Mouse (Mus musculus) mature B cell (primary cell): ENCODE data around the gene Fam163b.

Experiments
- in situ Hi-C: fragments of 300-500 bp; cut with MboI; formaldehyde crosslinking; loops from 2 replicates; pipeline ENCODE4 v1.14.3; 2019

The Fam163b gene

DNA sequence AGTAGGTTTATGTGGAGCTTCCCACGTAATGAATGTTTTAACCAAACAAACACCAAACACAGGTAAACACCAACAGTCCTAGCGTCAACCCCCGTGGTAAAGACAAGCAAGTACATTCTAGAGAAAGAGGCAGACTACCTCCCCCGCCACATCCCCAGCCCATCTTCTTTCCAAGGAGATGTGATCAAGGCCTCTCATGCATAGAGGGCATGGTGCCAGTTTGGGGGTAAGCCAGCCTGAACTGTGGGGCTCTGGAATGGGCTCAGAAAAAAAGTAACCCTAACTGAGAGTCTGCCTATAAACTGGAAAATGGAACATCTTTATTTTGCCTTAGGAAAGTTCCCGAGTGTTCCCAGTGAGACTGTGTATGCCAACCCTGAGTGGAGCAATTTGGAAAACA, 6.4 kb downstream of the Fam163b start:
- in situ Hi-C loops = no loop called here

DNA sequence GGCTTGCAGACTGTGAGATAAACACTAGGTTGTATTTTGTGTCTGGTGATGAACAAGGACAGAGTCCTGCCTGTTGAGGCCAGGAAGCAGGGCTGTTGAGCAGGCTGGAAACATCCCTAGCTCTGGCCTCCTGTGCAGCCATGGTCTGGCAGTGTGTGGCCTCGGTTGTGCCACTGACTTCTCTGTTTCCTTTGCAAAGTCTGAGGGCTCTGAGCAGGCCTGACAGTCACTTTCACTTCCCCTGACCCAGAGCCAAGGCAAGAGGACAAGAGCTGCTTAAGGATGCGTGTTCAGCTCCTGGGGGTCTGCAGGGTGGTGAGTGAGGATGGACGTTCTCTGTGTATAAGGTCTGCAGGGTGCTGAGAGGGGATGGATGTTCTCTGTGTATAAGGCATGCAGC, 13.3 kb downstream of the Fam163b start:
- in situ Hi-C loops = no loop called here

DNA sequence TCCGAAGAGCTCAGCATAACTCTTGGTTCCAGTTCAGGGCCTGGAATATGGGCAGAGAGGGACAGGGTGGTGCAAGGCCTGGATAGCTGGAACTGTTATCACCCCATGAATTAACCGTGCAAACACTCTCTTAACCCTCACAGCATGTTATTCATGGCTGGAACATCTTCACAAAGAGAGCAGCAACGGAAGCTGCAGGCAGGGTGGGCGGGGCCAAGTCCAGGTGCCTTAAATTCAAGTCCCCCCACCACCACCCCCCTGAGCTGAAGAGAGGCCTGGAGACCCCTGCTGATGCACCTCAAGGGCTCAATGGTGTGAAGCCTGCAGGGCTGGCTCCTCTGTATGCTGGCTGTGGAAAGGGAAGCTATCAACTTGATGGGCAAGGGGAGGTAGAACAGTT, 15.8 kb downstream of the Fam163b start:
- in situ Hi-C loops = no loop called here

DNA sequence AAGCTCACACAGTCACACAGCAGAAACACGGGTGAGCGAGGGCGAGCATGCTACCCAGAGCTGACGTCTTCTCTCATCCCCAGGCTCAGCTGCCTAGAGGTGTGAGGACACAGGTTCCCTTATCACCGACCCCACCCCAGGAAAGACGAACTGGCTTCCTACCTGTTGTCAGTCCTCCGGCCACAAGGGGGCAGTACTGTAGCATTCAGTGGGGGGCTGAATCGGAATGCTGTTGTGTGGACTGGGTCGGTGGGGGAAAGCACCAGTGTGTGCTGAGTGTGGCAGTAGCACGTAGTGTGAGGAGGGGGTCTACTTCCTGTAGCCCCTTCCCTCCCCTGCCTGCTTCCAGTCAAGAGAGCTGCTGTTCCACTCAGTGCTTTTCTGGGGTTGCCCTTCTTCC, 16.3 kb downstream of the Fam163b start:
- in situ Hi-C loops = no loop called here

DNA sequence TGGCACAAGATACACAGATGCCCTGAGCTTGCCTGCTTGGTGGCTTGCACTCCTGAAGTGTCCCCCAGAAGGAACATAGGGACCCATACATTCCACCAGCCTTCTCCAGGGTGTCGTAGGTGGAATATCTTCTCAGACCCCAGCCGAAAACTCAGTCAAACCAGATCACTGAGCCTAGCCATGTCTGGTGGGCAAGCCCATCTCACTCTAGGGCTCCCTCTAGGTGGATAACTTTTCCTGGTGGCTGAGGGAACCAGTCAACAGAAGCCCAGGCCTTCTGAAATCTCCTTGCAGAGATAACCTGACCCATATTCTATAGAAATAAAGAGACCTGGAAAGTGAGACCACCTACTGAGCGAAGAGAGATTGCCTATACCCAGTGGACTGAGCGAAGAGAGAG, 19.2 kb downstream of the Fam163b start:
- in situ Hi-C loops = no loop called here

DNA sequence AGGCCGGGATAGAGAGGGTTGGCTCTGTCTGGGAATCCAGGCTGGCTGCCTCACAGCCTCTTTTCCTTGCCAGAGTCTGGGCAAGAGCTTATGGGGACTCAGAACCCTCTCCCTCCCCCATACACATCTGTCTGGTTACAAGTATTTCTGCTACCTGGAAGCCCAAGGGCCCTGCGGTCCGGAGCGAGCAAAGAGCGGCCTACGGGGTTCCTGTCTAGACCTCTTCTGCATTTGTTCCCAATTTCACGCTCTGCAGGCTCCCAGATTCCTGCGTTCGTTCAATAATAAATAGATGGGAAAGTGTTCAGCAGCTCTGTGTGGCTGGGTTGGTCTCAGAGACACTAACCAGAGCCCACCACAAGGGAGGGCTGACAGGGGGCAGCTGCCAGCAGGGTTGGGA, 19.7 kb downstream of the Fam163b start:
- in situ Hi-C loops = no loop called here

DNA sequence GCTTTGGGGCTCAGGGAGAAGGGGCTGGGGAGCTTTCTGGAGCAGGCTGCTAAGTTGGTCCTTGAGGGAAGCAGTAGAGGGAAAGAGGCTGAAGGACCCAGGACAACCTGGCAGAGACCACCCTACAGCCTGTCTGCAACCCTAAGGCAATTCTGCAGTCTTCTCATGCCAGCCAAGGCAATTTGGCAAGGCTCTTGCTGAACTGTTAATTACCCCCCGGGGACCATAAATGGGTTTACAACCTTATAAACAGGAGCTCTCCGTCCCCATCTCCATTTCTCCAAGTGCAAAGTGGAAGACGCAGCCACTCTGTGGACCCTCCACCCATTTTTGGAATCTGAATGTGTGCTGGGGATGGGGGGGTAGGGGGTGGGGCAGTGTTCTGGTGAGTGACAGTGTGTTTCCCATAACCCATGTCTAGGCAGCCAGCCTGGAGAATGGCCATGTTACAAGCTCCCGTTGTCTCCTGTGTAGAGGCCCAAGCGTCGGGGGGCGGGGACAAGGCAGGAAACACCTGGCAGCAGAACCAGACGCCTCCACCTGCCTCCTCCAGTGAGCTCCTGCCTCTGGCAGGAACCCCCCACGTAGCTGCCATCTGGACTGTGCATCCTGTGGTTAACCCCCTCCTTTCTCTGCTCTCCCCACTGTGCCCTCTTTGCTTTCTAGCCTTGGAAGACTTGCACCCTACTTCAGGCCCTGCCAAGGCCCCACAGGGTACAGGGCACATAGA, 20.5 kb downstream of the Fam163b start:
- in situ Hi-C loops = no loop called here

DNA sequence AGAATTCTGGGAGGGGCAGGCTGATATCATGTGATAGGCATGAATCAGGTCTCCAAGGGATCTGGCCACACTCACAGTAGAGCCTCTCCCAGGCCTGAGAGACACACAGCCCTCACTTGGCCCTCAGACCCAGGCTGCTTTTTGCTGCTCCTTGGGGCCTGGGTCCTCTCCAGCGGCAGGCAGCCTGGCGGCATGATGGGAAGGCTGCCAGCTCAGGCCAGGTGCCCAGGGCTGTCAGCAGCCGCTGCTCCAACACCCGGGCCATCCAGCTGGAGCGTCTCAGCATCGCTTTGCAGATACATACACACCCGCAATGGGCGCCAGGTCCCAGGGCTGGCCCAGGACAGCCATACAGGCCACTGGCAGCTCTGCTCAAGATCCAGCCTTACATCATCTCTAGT, 22.1 kb downstream of the Fam163b start:
- in situ Hi-C loops = no loop called here

DNA sequence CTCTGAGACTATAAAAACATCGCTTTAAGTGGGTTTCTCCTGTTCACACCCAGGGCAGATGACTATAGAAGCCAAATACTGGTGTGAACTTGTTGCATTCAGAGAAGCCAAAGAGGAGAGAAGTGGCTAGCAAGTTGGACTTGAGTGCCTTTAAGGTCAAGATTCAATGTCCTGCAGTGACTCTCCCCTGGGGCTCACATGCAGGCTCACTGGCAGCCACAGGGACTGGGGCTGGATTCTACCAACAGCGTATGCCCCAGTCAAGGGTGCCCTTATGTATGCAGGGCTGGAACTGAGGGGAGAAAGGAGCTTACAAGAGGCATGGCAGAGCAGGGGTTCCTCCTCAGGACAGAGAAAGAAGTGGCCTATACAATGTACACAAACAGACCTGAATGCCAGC, 22.5 kb downstream of the Fam163b start:
- in situ Hi-C loops = no loop called here

DNA sequence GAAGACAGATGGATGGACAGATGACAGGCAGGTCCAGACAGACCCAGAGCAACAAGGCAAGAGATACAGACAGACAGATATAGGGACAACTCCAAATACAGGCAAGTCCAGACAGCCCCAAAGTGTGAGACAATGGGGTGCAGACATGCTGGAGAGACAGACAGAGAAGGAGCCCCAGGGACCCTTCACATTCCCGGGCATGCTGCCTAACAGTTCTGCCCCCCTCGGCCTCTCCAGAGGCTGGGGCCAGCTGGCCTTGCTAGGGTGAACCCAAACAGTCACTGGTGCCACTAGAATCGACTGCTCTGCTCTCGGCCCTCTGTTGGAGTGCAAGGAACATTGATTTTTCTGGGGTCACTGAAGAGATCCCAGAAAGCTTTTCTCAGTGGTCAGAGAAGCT, 23.8 kb downstream of the Fam163b start:
- in situ Hi-C loops = no loop called here

DNA sequence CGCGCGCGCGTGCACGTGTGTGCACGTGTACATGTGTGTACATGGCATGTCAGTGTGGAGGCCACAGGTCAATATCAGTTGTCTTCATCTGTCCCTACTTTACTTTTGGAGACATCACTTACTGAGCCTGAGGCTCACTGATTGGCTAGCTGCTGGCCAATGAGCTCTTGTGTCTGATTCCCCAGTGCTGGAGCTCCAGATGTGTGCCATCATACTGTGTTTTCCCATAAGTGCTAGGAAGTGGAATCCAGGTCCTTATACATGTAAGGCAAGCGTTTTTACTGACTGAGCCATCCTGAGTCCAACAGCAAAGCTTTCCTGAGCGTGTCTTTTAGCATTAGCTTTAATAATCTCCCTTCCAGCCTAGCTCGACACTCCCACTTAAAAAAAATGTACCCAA, 28.1 kb downstream of the Fam163b start:
- in situ Hi-C loops = no loop called here

DNA sequence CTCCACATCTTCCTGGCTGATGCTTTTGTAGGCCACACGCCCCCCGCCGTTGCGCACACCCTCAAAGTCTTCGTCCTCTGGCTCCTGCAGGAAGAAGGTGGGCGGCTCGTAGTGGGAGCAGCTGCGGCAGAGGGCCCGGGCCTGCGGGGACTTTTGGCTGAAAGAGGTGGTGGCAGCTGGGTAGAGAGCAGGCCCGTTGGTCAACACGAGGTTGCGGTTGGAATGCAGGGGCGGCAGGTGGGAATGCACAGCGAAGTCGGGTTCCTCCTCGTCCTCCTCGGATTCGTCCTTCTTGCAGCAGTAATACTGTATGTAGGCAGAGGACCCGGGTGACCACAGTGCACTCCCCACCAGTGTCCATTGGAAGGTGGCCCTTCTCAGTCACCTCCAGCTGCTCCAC, 29.7 kb downstream of the Fam163b start:
- in situ Hi-C loops = no loop called here

DNA sequence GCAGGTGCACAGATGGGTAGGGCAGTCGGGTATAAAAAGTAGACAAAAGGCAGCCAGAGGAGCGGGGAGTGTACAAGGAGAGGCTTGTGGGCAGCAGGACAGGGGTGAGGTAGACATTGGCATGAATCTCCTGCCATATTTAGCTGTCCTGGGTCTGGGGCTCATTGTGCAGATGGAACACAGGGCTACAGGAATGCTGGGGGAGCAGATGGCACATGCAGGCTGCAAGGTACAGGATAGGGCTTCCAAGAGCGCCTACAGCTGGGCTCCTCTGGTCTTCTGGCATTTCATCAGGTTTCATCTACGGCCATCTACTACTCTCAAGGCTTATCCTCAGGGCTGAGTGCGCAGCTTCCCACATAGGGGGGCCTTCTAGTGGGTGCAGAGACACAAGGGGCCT, 33.2 kb downstream of the Fam163b start:
- in situ Hi-C loops = no loop called here

DNA sequence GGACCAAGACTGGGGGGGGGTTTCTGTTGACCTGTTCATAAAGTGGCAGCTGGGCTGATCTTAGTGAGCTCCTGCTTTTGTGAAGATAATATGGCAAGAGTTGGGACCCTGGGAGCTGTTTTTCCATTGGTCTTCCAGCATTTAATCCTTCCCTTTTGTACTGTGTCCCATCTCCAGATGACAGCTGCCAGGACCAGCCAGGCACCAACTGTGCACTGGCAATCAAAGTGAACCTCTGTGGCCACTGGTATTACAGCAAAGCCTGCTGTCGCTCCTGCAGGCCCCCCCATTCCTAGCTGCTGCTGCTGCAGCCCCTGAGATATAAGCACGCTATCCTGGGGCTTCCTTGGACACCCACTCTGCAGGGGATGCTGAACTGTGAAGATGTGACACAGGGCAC, 34.1 kb downstream of the Fam163b start:
- in situ Hi-C loops = no loop called here

DNA sequence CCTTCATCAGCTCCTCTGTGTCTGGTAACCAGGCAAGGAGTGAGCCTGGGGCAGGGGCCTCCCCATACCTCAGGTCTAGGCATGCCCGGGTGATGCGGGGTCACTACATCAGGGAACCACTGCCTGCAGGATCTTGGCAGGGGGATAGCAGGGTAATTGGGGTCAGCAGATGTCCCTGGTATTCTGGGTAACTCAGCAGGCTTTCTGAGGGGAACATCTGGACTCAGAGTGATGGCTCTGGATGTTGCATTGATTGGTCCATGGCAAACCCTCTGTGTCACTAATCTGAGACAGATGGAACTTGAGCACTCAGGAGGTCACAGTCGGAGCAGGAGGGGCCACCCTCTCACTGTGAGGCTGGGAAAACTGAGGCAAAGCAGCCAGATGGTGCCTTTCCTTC, 35.5 kb downstream of the Fam163b start:
- in situ Hi-C loops = no loop called here

DNA sequence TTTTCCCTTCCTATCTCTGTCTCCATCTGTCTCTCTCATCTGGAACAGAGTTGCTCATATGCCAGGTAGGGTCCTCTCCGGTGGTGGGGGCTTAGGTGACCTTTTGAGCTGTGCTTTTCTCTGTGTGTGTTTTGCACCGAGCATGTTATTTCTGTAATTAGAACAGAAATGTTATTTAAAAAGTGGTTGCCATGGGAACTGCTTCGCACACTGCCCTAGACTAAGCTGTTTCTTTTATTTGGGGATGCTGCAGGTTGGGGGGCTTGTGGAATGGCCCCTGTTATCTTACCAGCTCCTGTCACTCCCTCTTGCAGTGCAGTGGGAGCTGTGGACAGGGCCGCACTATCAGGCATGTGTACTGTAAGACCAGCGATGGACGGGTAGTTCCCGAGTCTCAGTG, 38.7 kb downstream of the Fam163b start:
- in situ Hi-C loops = no loop called here

DNA sequence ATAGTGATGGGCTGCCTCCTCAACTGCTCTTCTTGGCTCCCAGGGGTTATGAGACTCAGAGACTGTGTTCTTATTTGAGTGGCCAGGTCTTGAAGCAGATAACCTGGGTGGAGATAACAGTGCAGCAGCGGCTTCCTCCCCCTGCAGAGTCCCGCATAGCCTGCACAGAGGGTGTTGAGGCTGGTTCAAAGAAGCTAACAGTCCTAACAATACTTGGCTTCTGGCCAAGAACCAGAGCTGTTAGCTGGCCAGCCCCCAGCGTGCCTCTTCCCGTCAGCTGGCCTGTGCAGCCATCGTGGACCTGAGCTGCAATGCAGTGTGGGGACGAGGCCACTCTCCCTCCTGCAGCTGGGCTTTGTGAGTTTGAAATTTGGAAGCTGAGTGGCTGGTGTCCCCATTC, 44.5 kb downstream of the Fam163b start:
- in situ Hi-C loops = no loop called here

DNA sequence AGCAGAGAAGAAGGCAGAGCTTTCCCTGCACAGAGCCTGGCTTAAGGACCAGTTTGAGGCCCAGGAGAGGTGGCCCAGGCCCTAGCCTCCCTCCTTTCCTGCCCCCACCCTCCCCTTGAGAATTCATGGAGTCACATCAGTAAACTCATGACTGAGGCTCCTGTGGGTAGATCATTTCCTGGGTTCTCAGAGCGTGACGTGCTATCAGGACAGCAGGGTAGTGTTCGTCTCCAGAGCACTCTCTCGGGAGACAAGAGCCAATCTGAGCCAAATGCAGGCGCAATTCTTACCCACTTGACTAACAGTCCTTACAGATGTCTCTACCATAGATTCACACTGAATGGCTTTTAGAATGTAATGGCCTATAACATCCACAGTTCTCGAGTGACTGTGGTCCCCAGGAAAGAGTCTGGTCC, 45.0 kb downstream of the Fam163b start:
- in situ Hi-C loops = no loop called here

DNA sequence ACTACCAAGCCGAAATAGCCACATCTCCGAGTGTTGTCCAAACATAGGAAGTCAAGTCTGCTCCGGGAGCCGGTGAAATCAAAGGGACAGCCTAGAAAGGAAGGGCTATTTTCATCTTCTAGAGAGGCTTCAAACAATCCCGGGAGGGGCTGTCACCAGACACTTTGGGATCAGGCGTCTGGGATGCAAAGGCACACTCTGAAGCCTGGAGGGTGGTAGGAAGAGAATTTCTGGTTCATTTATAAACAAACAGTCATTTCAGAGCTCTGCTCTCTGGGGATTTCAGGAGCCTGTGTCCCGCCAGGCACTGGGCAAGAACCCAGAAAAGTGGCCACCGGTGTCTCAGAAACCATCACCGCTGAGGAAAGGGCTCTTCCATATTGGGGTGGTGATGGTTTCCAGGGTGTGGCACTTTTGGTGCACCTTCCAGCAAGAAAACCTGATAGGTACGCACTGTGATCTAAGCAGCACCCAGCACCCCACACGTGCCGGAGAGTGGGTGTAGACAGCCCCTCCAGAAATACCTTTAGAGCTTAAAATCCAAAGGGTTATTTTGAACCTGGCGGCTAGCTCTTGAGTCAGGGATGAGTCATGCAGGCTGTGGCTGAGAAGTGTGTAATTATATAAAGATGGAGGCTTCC, 45.8 kb downstream of the Fam163b start:
- in situ Hi-C loops = no loop called here

DNA sequence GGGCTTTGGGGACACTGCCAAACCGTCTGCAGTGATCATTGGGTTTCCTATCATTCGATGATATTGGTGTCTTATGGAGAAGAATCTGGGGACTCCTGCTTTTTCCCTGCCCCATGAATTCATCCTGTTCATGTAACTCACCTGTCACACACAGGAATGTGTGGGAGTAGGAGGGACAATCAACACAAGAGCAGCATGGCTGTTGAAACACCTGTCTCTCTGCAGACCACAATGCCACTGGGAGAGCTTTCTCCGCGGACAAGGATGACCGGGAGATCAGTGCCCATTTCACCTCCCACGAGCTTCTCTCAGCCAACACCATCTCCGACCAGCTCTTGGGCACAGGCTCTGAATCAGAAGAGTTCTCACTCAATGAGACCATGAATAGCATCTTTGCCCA, 47.1 kb downstream of the Fam163b start:
- in situ Hi-C loops = no loop called here

DNA sequence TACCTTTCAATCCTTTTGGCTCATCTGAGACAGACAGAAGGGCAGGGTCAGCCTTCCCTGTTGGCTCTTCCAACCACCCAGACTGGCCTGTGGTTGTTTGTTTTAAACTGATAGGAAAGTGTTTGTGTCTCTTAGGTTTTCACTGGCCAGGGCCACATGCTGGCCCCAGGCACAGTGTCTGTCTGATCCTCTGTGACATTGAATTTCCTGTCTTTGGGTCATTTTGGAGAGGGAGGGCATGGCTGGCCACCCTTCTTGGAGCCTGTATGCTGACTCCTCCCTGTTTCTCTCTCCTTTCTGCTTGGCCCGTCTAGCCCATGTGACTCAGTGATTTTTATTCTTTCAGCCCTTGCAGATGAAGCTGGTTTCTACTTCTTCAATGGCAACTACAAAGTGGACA, 53.1 kb downstream of the Fam163b start:
- in situ Hi-C loops = no loop called here

DNA sequence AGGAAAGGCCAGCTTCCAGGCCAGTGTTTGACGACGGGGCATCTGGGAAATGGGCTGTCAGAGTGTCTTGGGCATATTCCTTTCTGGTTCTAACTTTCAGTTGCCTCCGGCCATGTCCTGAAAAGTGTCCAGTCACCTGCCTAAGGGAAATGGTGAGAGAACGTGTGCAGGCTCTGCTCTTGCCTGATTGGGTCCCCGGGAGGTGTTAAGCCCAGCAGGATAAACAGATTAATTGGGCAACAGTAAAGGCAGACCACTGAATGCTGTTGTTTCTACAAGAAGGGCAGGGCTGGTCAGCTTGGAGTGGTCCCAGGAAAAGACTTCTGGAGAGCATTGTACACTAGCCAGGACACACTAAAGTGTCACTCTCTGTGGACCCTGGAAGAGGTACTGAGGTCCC, 53.6 kb downstream of the Fam163b start:
- in situ Hi-C loops = no loop called here

DNA sequence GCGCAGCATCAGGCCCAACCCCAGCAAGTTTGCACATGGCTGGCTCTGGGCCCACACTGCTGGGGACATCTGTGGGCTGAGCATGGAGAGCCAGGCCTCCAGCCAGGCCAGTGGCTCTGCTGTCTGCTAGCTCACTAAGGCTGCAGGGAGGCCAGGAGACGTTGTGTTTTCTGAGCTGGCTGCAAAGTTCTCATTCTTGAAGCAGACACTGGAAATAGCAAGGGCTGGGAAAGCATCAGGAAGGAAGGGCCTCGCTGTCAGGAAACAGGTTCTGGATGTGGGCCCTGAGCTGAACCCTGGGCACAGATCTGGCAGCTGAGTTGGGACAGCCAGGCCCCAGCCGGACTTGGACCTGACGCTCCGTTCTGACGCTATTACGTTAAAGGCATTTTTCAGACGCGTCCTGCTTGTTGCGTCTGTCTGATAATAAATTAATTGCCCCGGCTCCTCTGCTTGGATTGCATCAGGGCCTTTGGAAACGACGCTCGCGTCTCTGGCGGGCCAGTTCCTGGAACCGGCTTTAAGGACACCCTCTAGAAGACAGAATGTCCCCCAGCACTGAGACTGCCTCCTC, 54.1 kb downstream of the Fam163b start:
- in situ Hi-C loops = no loop called here

DNA sequence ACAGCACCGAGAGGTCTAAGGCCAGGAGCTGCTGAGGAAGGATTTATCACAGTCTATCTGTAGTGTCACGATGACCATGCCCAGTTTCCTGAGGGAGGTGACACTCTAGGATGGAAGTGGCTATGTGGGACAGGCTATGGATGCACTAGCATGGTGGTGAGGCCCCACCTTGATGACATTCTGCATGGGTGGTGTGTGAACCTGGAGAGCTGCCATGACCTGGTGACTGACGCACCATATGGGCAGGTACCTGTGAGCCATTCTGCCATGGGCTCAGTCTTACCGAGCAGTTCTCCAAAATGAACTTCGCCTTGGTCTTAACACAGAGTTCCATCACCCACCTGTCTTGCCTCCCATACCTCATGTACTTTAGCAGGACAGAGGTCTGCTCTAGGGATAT, 54.7 kb downstream of the Fam163b start:
- in situ Hi-C loops = no loop called here
